Mouse (Mus musculus) testis, postnatal 10 days (tissue): ENCODE measurements around the gene Atrip.

Experiments used
- DNase-seq: peaks from one replicate; pipeline ENCODE4 v3.0.0; 2021; ENCODE audit warnings: low spot score

The Atrip gene

GRCm38 (mm10) chr9:109097831-109098230 lies 23.9 kb upstream of the Atrip start:
- peak; percentile 60 for DNase-seq

GRCm38 (mm10) chr9:109097291-109097690 lies 23.4 kb upstream of the Atrip start:
- DNase-seq: no peak

- no peak for DNase-seq
These were observed 22.9 kb upstream of the Atrip start for GRCm38 (mm10) chr9:109096856-109097255.

- no peak for DNase-seq
These were observed 22.3 kb upstream of the Atrip start for GRCm38 (mm10) chr9:109096251-109096661.

- peak; percentile 79 for DNase-seq
These were observed 21.4 kb upstream of the Atrip start, which contains the start of gene Plxnb1 for GRCm38 (mm10) chr9:109095137-109095982. Gene Plxnb1 (plus strand): TSS chr9:109095389.

- no peak for DNase-seq
These were observed 20.7 kb upstream of the Atrip start for GRCm38 (mm10) chr9:109094553-109095136.

- DNase-seq: no peak
These were observed 20.0 kb upstream of the Atrip start for GRCm38 (mm10) chr9:109093786-109094552.

GRCm38 (mm10) chr9:109092799-109093198 lies 18.9 kb upstream of the Atrip start:
- DNase-seq: no peak

- DNase-seq: no peak
These were observed 17.9 kb upstream of the Atrip start for GRCm38 (mm10) chr9:109091802-109092201.

GRCm38 (mm10) chr9:109090446-109090845 lies 16.5 kb upstream of the Atrip start:
- DNase-seq: no peak

- DNase-seq: peak; percentile 66
These were observed 14.1 kb upstream of the Atrip start for GRCm38 (mm10) chr9:109087987-109088386.

GRCm38 (mm10) chr9:109084922-109085321 lies 11.0 kb upstream of the Atrip start:
- no peak for DNase-seq

GRCm38 (mm10) chr9:109082124-109082800 lies 8.3 kb upstream of the Atrip start, which contains the start of the genes Ccdc51 and Tma7:
Gene Ccdc51 (plus strand): TSS chr9:109082493.
Gene Tma7 (minus strand): TSS chr9:109082587.
- peak; percentile 76 for DNase-seq

- no peak for DNase-seq
These were observed 7.8 kb upstream of the Atrip start for GRCm38 (mm10) chr9:109081749-109082123.

- DNase-seq: no peak
These were observed 6.6 kb upstream of the Atrip start for GRCm38 (mm10) chr9:109080516-109080915.

GRCm38 (mm10) chr9:109068095-109068735 lies 5.7 kb downstream of the Atrip start:
- DNase-seq: no peak

- peak; percentile 28 for DNase-seq
These were observed 13.0 kb downstream of the Atrip start for GRCm38 (mm10) chr9:109060898-109061295.

GRCm38 (mm10) chr9:109060184-109060897 lies 13.6 kb downstream of the Atrip start:
- peak; percentile 48 for DNase-seq

- DNase-seq: peak; percentile 92
These were observed 14.6 kb downstream of the Atrip start, which contains the start of gene Trex1 for GRCm38 (mm10) chr9:109059136-109059903. Gene Trex1 (minus strand): TSS chr9:109059734.
